Comparison of ENCODE assay signal across 8 mouse cellular contexts in genomic region chr8:123333091-123333587, GRCm38 (mm10). TPM values are rescaled to one million over a fixed set of nuclear protein-coding genes. Genes with fewer than 3 reads are reported as not detected.
A peak's percentile ranks its signal among the peaks of the same experiment; 100 is the strongest.
DNase-seq lines count a peak whose midpoint lies in the region; ATAC-seq and TF ChIP-seq lines count a peak whose summit lies in the region.

No protein-coding gene starts in this region.

- no peaks in the 10 kb centered on the region for H3K9me3 ChIP-seq in megakaryocyte, embryonic 14.5 days
- no peaks in the 10 kb centered on the region for H3K9me3 ChIP-seq in intestine, postnatal 0 days (ENCODE audit: control insufficient read depth)

- H3K9ac ChIP-seq in intestine, postnatal 0 days (ENCODE audit: low read depth, low read length): no peak overlapping the region

- no peak for TF ChIP-seq POLR2A in olfactory bulb, adult 2 months (IDR thresholded peaks at IDR 0.05; ENCODE audit: insufficient read depth, low read depth, low read length)

- H3K4me1 ChIP-seq in megakaryocyte, embryonic 14.5 days: peaks cover 42% of the 10 kb centered on the region
- no peaks in the 10 kb centered on the region for H3K4me1 ChIP-seq in intestine, postnatal 0 days (replicated peaks; ENCODE audit: control insufficient read depth, insufficient read depth, low read length)
- peaks cover 21% of the 10 kb centered on the region for H3K4me1 ChIP-seq in olfactory bulb, adult 2 months (ENCODE audit: control insufficient read depth, insufficient read depth, low read length)

- H3K36me3 ChIP-seq in megakaryocyte, embryonic 14.5 days (replicated peaks; ENCODE audit: low read length): no peaks in the 10 kb centered on the region
- H3K36me3 ChIP-seq in intestine, postnatal 0 days (ENCODE audit: control insufficient read depth, insufficient read depth): no peaks in the 10 kb centered on the region

- H3K4me2 ChIP-seq in intestine, postnatal 0 days (replicated peaks; ENCODE audit: low read depth): peak overlapping the region; percentile 86

- ATAC-seq in megakaryocyte, adult 5-6 weeks (ENCODE audit: poor library complexity, severe bottlenecking): no peak
- ATAC-seq in intestine, postnatal 0 days: no peak; the same call in 1 of the 2 replicates
- ATAC-seq in granulocyte monocyte progenitor cell, adult 5-6 weeks (replicated peaks; ENCODE audit: poor library complexity, severe bottlenecking): no peak
- no peak for ATAC-seq in CD4-positive, CD25-positive, alpha-beta regulatory T cell, adult 4 months

- TF ChIP-seq CTCF in intestine, postnatal 0 days (IDR thresholded peaks at IDR 0.05; ENCODE audit: low read depth): no peak
- TF ChIP-seq CTCF in olfactory bulb, adult 2 months (IDR thresholded peaks at IDR 0.05; ENCODE audit: insufficient read depth, low read depth, low read length): no peak

- 15% methylated on average over 20 of the region's 21 CpGs for WGBS in intestine, postnatal 0 days
- 4% methylated on average over 21 of the region's 21 CpGs for WGBS in olfactory bulb, adult 2 months

- peak overlapping the region; percentile 91 for H3K4me3 ChIP-seq in megakaryocyte, embryonic 14.5 days (replicated peaks)
- peak overlapping the region; percentile 52 for H3K4me3 ChIP-seq in intestine, postnatal 0 days (ENCODE audit: low read depth, low read length)
- peak overlapping the region; percentile 98 for H3K4me3 ChIP-seq in olfactory bulb, adult 2 months (ENCODE audit: insufficient read depth, low read depth, low read length)

- peak; percentile 30 for DNase-seq in cerebellum, adult 9-11 months
- DNase-seq in cerebellum, adult 11 months: no peak

- peaks cover 77% of the 10 kb centered on the region for H3K27me3 ChIP-seq in megakaryocyte, embryonic 14.5 days (replicated peaks)
- H3K27me3 ChIP-seq in intestine, postnatal 0 days (replicated peaks; ENCODE audit: control insufficient read depth, insufficient read depth, low read length): peaks cover 5% of the 10 kb centered on the region; the same call in 1 of the 2 replicates

- H3K27ac ChIP-seq in intestine, postnatal 0 days (ENCODE audit: low read depth, low read length): no peak overlapping the region
- H3K27ac ChIP-seq in olfactory bulb, adult 2 months (ENCODE audit: insufficient read depth, low read depth, low read length): peak overlapping the region; percentile 74; the same call in 1 of the 2 replicates

RNA-seq across cellular contexts. Expression of gene Spire2, which starts 0.6 kb away (rescaled TPM):
- polyA plus RNA-seq in megakaryocyte, embryonic 14.5 days (2012; ENCODE audit: insufficient read depth, low replicate concordance): 0.47 TPM in 1 of 2 replicates, not detected in the other
- total RNA-seq in megakaryocyte, adult 5-6 weeks (2015): 0.07 TPM in 1 of 2 replicates, not detected in the other
- total RNA-seq in megakaryocyte, adult 5-6 weeks (2017): not detected in 2 replicates
- 1.8 and 2.5 TPM in 2 replicates for polyA plus RNA-seq in intestine, postnatal 0 days (2015; fragmentation: Nextera tagmentation; extraction: Ambion mirVana)
- polyA plus RNA-seq in olfactory bulb, adult 2 months (2012; ENCODE audit: insufficient read depth, insufficient read length, low replicate concordance, missing spikeins): not detected in 2 replicates
- total RNA-seq in granulocyte monocyte progenitor cell, adult 5-6 weeks (2014; fragmentation: Nextera tagmentation): not detected in 2 replicates
- 0.13 TPM in 1 of 2 replicates, not detected in the other for total RNA-seq in granulocyte monocyte progenitor cell, adult 5-6 weeks (2017)
- polyA plus RNA-seq in CD4-positive, CD25-positive, alpha-beta regulatory T cell, adult 4 months (2017; shearing (Covaris generic)): not detected

RNA-seq across cellular contexts. Expression of gene Fanca, which starts 14.8 kb away (rescaled TPM):
- polyA plus RNA-seq in megakaryocyte, embryonic 14.5 days (2012; ENCODE audit: insufficient read depth, low replicate concordance): 16.5 and 24.3 TPM in 2 replicates
- 29.5 and 36.3 TPM in 2 replicates for total RNA-seq in megakaryocyte, adult 5-6 weeks (2015)
- total RNA-seq in megakaryocyte, adult 5-6 weeks (2017): 37.9 and 50.2 TPM in 2 replicates
- 5.3 and 7.8 TPM in 2 replicates for polyA plus RNA-seq in intestine, postnatal 0 days (2015; fragmentation: Nextera tagmentation; extraction: Ambion mirVana)
- polyA plus RNA-seq in olfactory bulb, adult 2 months (2012; ENCODE audit: insufficient read depth, insufficient read length, low replicate concordance, missing spikeins): not detected in 2 replicates
- 52.0 and 70.0 TPM in 2 replicates for total RNA-seq in granulocyte monocyte progenitor cell, adult 5-6 weeks (2014; fragmentation: Nextera tagmentation)
- 30.2 and 39.5 TPM in 2 replicates for total RNA-seq in granulocyte monocyte progenitor cell, adult 5-6 weeks (2017)
- polyA plus RNA-seq in CD4-positive, CD25-positive, alpha-beta regulatory T cell, adult 4 months (2017; shearing (Covaris generic)): 1 to 10 TPM; 5.9 to 7.9 TPM

RNA-seq across cellular contexts. Expression of gene Tcf25, which starts 40.4 kb away (rescaled TPM):
- polyA plus RNA-seq in megakaryocyte, embryonic 14.5 days (2012; ENCODE audit: insufficient read depth, low replicate concordance): 41.1 and 108 TPM in 2 replicates
- total RNA-seq in megakaryocyte, adult 5-6 weeks (2015): 68.3 and 86.8 TPM in 2 replicates
- total RNA-seq in megakaryocyte, adult 5-6 weeks (2017): 187 and 329 TPM in 2 replicates
- 147 and 178 TPM in 2 replicates for polyA plus RNA-seq in intestine, postnatal 0 days (2015; fragmentation: Nextera tagmentation; extraction: Ambion mirVana)
- 373 and 551 TPM in 2 replicates for polyA plus RNA-seq in olfactory bulb, adult 2 months (2012; ENCODE audit: insufficient read depth, insufficient read length, low replicate concordance, missing spikeins)
- 110 and 113 TPM in 2 replicates for total RNA-seq in granulocyte monocyte progenitor cell, adult 5-6 weeks (2014; fragmentation: Nextera tagmentation)
- 194 and 224 TPM in 2 replicates for total RNA-seq in granulocyte monocyte progenitor cell, adult 5-6 weeks (2017)
- 10 to 100 TPM; 83.1 to 91.9 TPM for polyA plus RNA-seq in CD4-positive, CD25-positive, alpha-beta regulatory T cell, adult 4 months (2017; shearing (Covaris generic))
